Mouse (Mus musculus) liver, embryonic 12.5 days (tissue): ENCODE data around the gene Zp1. TPM values are rescaled to one million over a fixed set of nuclear protein-coding genes. Genes with fewer than 3 reads are reported as not detected.

Experiments
- ATAC-seq: fragments of 200-750 bp; cut with Nextera tagmentation; 2 replicates; pipeline ENCODE4 v1.8.0; 2017; ENCODE audit warnings: moderate number of reproducible peaks, mild to moderate bottlenecking, moderate library complexity
- H3K27ac ChIP-seq: fragments of 300-500 bp; sonication (generic); 2 replicates; pipeline ENCODE4 v1.5.1; 2016; ENCODE audit warnings: mild to moderate bottlenecking
- H3K27me3 ChIP-seq: fragments of 300-500 bp; sonication (generic); replicated peaks from 2 replicates; pipeline ENCODE4 v1.6.1; 2016; ENCODE audit warnings: mild to moderate bottlenecking, moderate library complexity
- H3K36me3 ChIP-seq: fragments of 300-500 bp; sonication (generic); 2 replicates; pipeline ENCODE4 v1.6.1; 2016; ENCODE audit warnings: mild to moderate bottlenecking, moderate library complexity
- H3K4me1 ChIP-seq: fragments of 300-500 bp; sonication (generic); 2 replicates; pipeline ENCODE4 v1.6.1; 2016
- H3K4me2 ChIP-seq: fragments of 300-500 bp; sonication (generic); 2 replicates; pipeline ENCODE4 v1.6.1; 2016; ENCODE audit warnings: mild to moderate bottlenecking, moderate library complexity
- H3K4me3 ChIP-seq: fragments of 300-500 bp; sonication (generic); 2 replicates; pipeline ENCODE4 v1.5.1; 2016; ENCODE audit warnings: mild to moderate bottlenecking, moderate library complexity
- H3K9ac ChIP-seq: fragments of 300-500 bp; sonication (generic); 2 replicates; pipeline ENCODE4 v1.6.1; 2016; ENCODE audit warnings: mild to moderate bottlenecking, moderate library complexity
- H3K9me3 ChIP-seq: fragments of 300-500 bp; sonication (generic); replicated peaks from 2 replicates; pipeline ENCODE4 v1.6.1; 2016; ENCODE audit warnings: mild to moderate bottlenecking, moderate library complexity
- WGBS: fragments of 180-500 bp; shearing (Covaris S2); methylation state at CpG from one replicate; pipeline ENCODE4 v1.1.7; 2016; ENCODE audit not compliant: insufficient replicate concordance; 5-methylcytosine and 5-hydroxymethylcytosine counted together
- polyA plus RNA-seq: library from polyadenylated mRNA; unstranded; fragments of >200 nt; fragmentation: Nextera tagmentation; extraction: Ambion mirVana; gene quantifications from 2 replicates; pipeline ENCODE4 v1.2.1, GENCODE M21; 2016

The Zp1 gene
- polyA plus RNA-seq, 1 experiment from 2014 or later, result not detected

DNA sequence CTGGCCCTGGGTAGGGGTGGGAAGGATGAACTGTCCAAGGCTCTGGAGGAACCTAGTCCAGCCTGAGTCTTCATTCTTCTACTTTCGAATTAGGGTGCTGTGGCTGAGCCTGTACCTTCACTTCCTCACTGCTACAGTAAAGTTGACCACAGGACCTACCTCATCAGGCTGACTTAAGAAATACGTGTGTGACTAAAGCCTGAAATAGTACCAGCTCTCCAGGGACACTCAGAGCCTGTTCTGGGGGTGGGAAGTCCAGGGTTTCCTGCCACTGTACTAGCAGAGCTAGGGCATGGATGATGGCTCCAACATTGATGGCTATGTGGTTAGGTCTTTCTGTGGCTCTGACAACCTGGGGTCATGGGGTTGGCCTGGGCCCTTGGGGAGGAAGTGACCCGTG lies 23.5 kb upstream of the Zp1 start:
- no peak overlapping the region for H3K4me3 ChIP-seq
- 81% methylated on average over 3 of the region's 3 CpGs for WGBS
- H3K36me3 ChIP-seq, result peaks cover 55% of the 10 kb centered on the region
- no peak overlapping the region for H3K27ac ChIP-seq
- H3K4me1 ChIP-seq, result peaks cover 57% of the 10 kb centered on the region
- H3K4me2 ChIP-seq, result no peak overlapping the region
- no peaks in the 10 kb centered on the region for H3K27me3 ChIP-seq
- no peak overlapping the region for H3K9ac ChIP-seq
- ATAC-seq, result no peak
- H3K9me3 ChIP-seq, result no peaks in the 10 kb centered on the region

DNA sequence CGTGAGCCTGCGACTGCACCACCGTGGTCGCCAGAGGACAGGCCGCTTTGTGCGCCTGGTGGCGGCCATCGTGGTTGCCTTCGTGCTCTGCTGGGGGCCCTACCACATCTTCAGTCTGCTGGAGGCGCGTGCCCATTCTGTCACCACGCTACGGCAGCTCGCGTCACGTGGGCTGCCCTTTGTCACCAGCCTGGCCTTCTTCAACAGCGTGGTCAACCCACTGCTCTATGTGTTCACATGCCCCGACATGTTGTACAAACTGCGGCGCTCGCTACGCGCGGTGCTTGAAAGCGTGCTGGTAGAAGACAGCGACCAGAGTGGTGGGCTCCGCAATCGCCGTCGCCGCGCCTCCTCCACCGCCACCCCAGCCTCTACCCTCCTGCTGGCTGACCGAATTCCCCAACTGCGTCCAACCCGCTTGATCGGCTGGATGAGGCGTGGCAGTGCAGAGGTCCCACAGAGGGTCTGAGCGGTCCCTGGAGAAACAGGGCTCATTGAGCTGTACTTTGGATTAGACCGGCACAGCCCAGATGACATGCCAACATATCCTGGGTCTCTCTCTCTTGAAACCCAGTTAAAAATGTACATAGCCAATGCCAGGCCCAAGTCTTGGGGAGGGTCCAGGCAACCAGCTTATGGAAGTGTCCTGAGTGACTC lies 20.5 kb upstream of the Zp1 start:
- Histone ChIP-seq H3K4me2 (peak overlapping the region; percentile 92), H3K4me3 (peak overlapping the region; percentile 50), H3K4me1 (peaks cover 53% of the 10 kb centered on the region), H3K27ac (peak overlapping the region; percentile 3; the same call in 1 of the 2 replicates), H3K9me3 (no peaks in the 10 kb centered on the region), H3K36me3 (peaks cover 45% of the 10 kb centered on the region), H3K27me3 (no peaks in the 10 kb centered on the region), H3K9ac (peak overlapping the region; percentile 67)
- ATAC-seq, result peak; percentile 52
- WGBS, result 8% methylated on average over 40 of the region's 40 CpGs

DNA sequence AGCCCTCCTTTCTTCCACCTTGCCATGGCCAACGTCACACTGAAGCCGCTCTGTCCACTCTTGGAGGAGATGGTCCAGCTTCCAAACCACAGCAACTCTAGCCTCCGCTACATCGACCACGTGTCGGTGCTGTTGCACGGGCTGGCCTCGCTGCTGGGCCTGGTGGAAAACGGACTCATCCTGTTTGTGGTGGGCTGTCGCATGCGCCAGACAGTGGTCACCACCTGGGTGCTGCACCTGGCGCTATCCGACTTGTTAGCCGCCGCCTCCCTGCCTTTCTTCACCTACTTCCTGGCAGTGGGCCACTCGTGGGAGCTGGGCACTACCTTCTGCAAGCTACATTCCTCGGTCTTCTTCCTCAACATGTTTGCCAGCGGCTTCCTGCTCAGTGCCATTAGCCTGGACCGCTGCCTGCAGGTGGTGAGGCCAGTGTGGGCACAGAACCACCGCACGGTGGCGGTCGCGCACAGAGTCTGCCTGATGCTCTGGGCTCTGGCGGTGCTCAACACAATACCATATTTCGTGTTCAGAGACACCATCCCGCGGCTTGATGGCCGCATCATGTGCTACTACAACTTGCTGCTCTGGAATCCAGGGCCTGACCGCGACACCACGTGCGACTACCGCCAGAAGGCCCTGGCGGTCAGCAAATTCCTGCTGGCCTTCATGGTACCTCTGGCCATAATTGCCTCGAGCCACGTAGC lies 19.8 kb upstream of the Zp1 start:
- H3K36me3 ChIP-seq, result peaks cover 40% of the 10 kb centered on the region
- H3K4me1 ChIP-seq, result peaks cover 48% of the 10 kb centered on the region
- H3K9me3 ChIP-seq, result no peaks in the 10 kb centered on the region
- peak overlapping the region; percentile 92 for H3K4me2 ChIP-seq
- peak overlapping the region; percentile 67 for H3K9ac ChIP-seq
- H3K4me3 ChIP-seq, result peak overlapping the region; percentile 50
- peak overlapping the region; percentile 3; the same call in 1 of the 2 replicates for H3K27ac ChIP-seq
- WGBS, result 19% methylated on average over 37 of the region's 37 CpGs
- H3K27me3 ChIP-seq, result no peaks in the 10 kb centered on the region
- ATAC-seq, result peak; percentile 74

DNA sequence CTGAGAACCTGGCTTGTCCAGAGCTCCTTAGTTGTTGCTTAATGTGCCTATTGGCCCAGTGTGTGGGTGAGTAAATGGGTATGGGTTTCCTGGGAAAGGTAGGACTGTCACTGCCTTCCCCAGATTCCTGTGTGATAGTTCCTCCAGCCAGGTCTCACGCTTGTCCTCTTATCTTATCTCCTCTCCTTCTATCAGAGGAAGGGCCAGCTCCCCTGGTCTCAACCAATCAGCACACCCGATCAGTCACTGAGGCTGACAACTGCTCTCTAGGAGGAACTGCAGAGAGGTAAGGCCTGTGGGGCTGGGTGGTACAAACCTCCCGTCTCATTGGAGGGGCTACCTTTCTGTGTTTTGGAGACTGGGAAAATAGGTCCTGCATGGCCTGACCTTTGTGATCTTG lies 18.3 kb upstream of the Zp1 start:
- Histone ChIP-seq H3K27me3 (0 out of 2 replicates have a peak, but pooled peaks cover 7% of the 10 kb centered on the region), H3K4me2 (no peak overlapping the region), H3K4me1 (peaks cover 48% of the 10 kb centered on the region), H3K27ac (no peak overlapping the region), H3K36me3 (peaks cover 25% of the 10 kb centered on the region), H3K9ac (no peak overlapping the region), H3K4me3 (no peak overlapping the region), H3K9me3 (no peaks in the 10 kb centered on the region)
- WGBS, result 19% methylated on average over 3 of the region's 3 CpGs
- no peak for ATAC-seq

DNA sequence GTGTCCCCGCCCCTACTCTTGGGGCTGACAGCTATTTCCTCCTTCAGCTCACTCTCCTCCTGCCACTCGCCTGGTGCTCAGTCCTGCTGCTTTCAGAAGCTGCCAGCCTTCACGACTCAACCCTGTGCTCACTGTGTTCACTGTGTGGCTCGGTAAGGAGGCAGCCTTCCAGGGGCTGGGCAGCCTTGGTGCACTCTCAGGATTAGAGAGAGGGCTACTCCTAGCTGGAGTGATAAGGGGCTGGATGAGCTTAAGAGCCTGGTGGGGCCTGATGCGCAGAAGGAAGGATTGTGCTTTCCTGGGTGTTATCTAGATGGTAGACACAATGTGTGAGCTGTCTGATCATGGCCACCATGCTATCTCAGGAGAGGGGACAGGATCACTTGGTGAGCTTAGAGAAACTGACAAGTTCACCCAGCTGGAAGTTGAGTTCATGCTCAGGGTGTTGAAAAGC lies 16.7 kb upstream of the Zp1 start, which contains the start of gene Ptgdr2:
TSS of gene Ptgdr2 (plus strand) at position 51 of the 454 bp plus-strand sequence.
- peak; percentile 75 for ATAC-seq
- Histone ChIP-seq H3K4me1 (peaks cover 48% of the 10 kb centered on the region), H3K9ac (no peak within 1 kb of the TSS), H3K4me3 (no peak within 1 kb of the TSS), H3K4me2 (peak within 1 kb of the TSS; percentile 23), H3K27ac (0 out of 2 replicates have a peak within 1 kb of the TSS, but pooled peaks have one; percentile 1), H3K9me3 (no peaks in the 10 kb centered on the region), H3K27me3 (0 out of 2 replicates have a peak, but pooled peaks cover 7% of the 10 kb centered on the region), H3K36me3 (peaks cover 9% of the 10 kb centered on the region)
- WGBS, result 14% methylated on average over 5 of the region's 5 CpGs

DNA sequence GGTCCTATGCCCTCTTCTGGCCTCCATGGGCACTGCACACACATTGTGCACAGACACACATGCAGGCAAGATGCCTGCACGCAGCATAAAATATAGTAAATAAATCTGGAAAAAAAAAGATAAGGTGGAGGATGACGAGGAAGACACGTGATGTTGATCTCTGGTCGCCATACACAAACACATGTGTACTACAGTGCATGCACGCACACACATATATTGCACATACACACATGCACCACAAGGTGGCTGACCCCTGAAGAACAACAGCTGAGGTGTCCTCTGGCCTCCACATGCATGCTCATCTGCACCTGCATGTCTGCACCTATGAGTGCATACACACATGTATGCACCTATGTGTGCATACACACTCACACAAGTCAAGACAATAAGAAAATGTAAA lies 15.6 kb upstream of the Zp1 start:
- no peaks in the 10 kb centered on the region for H3K9me3 ChIP-seq
- H3K36me3 ChIP-seq, result no peaks in the 10 kb centered on the region
- no peak overlapping the region for H3K4me2 ChIP-seq
- no peak for ATAC-seq
- H3K4me3 ChIP-seq, result no peak overlapping the region
- H3K27ac ChIP-seq, result no peak overlapping the region
- H3K27me3 ChIP-seq, result 0 out of 2 replicates have a peak, but pooled peaks cover 7% of the 10 kb centered on the region
- peaks cover 45% of the 10 kb centered on the region for H3K4me1 ChIP-seq
- H3K9ac ChIP-seq, result no peak overlapping the region
- WGBS, result 85% methylated on average over 5 of the region's 5 CpGs

DNA sequence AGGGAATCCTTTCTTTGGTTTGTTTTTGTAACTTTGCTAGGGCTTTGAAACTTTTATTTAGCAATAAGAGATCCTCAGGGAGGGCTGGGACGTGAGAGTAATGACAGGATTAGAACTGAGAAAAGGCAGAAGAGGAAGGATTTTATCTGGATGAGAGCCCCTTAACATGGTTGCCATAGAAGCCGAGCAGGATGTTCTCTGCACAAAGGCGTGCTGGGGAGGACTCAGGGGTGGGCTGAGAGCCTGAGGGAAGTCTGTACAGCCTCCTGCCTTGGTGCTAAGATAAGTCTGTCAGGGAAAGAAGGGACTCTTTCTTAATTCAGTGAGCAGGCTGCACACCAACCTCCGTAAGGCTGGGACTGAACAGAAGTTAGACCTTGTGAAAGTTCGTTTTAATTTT lies 14.6 kb upstream of the Zp1 start:
- Histone ChIP-seq H3K9me3 (no peaks in the 10 kb centered on the region), H3K9ac (no peak overlapping the region), H3K27me3 (0 out of 2 replicates have a peak, but pooled peaks cover 7% of the 10 kb centered on the region), H3K36me3 (no peaks in the 10 kb centered on the region), H3K4me3 (no peak overlapping the region), H3K4me1 (peaks cover 35% of the 10 kb centered on the region), H3K4me2 (no peak overlapping the region), H3K27ac (no peak overlapping the region)
- no peak for ATAC-seq
- 36% methylated on average over 5 of the region's 5 CpGs for WGBS

DNA sequence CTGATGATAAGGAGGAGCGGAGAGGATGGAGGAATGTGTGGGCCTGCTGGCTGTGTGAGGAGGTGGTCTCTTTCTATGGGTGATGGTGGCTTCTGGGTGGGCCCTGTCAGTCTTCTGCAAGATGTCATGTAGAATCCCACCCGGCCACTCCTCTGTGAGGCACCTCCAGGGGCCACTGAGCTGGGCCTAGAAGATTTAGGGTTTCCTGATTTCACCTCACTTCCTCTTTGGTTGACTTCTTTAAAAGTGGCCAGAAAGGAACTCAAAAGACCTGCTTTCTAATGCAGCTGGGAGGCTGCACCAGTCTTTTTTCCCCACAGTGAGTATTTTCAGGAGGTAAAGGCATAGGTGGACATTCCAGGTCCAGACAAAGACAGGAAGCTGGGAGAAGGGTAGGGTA lies 10.2 kb upstream of the Zp1 start:
- Histone ChIP-seq H3K9ac (no peak overlapping the region), H3K36me3 (no peaks in the 10 kb centered on the region), H3K27ac (no peak overlapping the region), H3K4me3 (no peak overlapping the region), H3K9me3 (no peaks in the 10 kb centered on the region), H3K27me3 (0 out of 2 replicates have a peak, but pooled peaks cover 7% of the 10 kb centered on the region), H3K4me1 (peaks cover 6% of the 10 kb centered on the region; the same call in 1 of the 2 replicates), H3K4me2 (no peak overlapping the region)
- WGBS, result 53% methylated on average over 2 of the region's 2 CpGs
- ATAC-seq, result no peak

DNA sequence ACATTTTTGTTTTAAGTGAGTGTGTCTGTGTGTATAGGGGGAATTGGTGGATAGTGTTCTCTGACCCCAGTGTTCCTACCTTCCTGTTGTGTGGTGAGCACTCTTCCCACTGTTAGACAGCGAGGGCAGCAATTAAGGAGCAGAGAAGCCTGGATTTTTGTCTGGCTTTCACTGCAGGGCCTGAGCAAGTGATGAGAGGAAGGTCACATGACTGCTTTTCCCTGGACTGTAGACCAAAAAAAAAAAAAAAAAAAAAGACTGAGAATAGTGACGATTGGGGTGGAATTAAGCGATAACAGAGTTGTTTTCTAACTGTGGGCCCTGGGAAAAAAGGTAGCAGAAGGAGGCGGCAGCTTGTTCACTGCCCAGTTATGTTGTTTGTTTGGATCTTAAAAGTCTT lies 6.2 kb upstream of the Zp1 start:
- H3K27me3 ChIP-seq, result no peaks in the 10 kb centered on the region
- H3K9me3 ChIP-seq, result no peaks in the 10 kb centered on the region
- no peak overlapping the region for H3K4me2 ChIP-seq
- WGBS, result 57% methylated on average over 4 of the region's 4 CpGs
- no peaks in the 10 kb centered on the region for H3K36me3 ChIP-seq
- no peak overlapping the region for H3K27ac ChIP-seq
- no peaks in the 10 kb centered on the region for H3K4me1 ChIP-seq
- no peak for ATAC-seq
- H3K4me3 ChIP-seq, result no peak overlapping the region
- no peak overlapping the region for H3K9ac ChIP-seq

DNA sequence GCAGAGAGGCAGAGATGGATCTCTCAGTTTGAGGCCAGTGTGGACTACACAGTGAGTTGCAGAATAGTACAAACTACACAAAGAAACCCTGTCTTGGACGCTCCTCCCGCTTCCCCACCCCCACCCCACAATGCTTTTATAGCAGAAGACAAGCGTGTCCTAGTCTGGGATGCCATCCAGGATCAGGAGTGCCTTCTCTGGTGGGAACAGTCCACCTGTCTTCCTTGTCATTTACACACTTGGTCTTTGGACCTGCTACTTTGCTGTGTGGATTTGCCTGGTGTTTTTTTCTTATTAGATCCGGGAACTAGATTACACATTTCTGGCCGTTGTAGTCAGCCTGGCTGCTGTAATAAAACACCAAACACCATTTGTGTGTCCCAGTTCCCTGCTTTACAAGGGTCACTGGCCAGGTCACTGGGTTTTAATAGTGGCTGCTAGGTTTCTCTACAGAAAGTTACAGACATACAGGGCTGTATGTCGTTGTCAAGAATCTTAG lies 5.7 kb upstream of the Zp1 start:
- 0 out of 2 replicates have a peak, but pooled peaks cover 3% of the 10 kb centered on the region for H3K27me3 ChIP-seq
- ATAC-seq, result no peak
- no peaks in the 10 kb centered on the region for H3K4me1 ChIP-seq
- H3K9me3 ChIP-seq, result no peaks in the 10 kb centered on the region
- H3K4me3 ChIP-seq, result no peak overlapping the region
- no peak overlapping the region for H3K27ac ChIP-seq
- no peak overlapping the region for H3K4me2 ChIP-seq
- H3K36me3 ChIP-seq, result no peaks in the 10 kb centered on the region
- WGBS, result 68% methylated on average over 6 of the region's 6 CpGs
- no peak overlapping the region for H3K9ac ChIP-seq

DNA sequence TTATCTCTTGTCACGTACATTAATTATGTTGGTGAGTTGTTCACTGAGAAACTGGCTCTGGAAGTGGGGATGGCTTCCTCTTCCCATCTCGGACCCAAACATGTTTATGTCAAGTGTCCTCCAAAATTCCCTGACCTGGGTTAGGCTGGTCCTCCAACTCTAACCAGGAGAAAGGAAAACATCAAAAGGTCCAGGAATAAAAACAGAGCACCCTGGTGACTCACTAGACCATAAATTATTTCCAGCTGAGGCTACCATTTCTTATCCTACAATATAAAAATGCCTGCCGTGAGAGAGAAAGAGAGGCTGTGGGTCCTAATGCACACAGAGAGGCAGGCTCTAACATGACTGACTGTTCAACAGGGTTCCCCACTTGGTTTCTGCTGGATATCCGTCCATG lies 3.8 kb upstream of the Zp1 start:
- Histone ChIP-seq H3K36me3 (no peaks in the 10 kb centered on the region), H3K27me3 (0 out of 2 replicates have a peak, but pooled peaks cover 4% of the 10 kb centered on the region), H3K27ac (no peak overlapping the region), H3K9me3 (no peaks in the 10 kb centered on the region), H3K4me1 (no peaks in the 10 kb centered on the region), H3K9ac (no peak overlapping the region), H3K4me3 (no peak overlapping the region), H3K4me2 (no peak overlapping the region)
- WGBS, result 52% methylated on average over 4 of the region's 4 CpGs
- no peak for ATAC-seq

DNA sequence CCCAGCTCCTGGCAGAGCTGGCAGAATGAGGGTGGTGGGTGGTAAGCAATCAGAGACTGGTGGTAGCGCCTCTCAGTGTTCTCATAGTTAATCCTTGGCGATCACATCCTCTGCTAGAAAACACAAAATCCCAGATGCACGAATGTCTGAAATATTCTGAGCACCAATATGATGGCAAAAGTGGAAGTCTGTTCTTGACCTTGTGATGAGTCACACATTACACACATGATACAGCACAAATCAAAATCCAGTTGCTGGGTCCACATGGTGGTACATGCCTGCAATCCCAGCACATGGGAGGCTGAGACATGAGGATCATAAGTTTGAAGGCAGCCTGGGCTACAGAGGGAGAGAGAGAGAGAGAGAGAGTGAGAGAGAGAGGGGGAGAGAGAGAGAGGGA lies 626 bp upstream of the Zp1 start:
- H3K9me3 ChIP-seq, result no peaks in the 10 kb centered on the region
- no peak overlapping the region for H3K4me3 ChIP-seq
- H3K27ac ChIP-seq, result no peak overlapping the region
- H3K27me3 ChIP-seq, result peaks cover 4% of the 10 kb centered on the region; the same call in 1 of the 2 replicates
- H3K9ac ChIP-seq, result no peak overlapping the region
- no peaks in the 10 kb centered on the region for H3K36me3 ChIP-seq
- H3K4me2 ChIP-seq, result no peak overlapping the region
- 58% methylated on average over 3 of the region's 3 CpGs for WGBS
- ATAC-seq, result no peak
- H3K4me1 ChIP-seq, result peaks cover 4% of the 10 kb centered on the region
